Mouse (Mus musculus) gastrocnemius, adult 18-20 months (tissue): ENCODE data around the gene Tsc22d1. TPM values are rescaled to one million over a fixed set of nuclear protein-coding genes. Genes with fewer than 3 reads are reported as not detected.

ENCODE experiments used
- DNase-seq: peaks from one replicate; pipeline ENCODE4 v3.0.0; 2021; ENCODE audit warnings: low spot score
- total RNA-seq, 2 experiments: library from RNA; stranded (reverse); gene quantifications; 2 replicates each; pipeline ENCODE4 v1.2.3; 2021

Gene Tsc22d1
- total RNA-seq, 2 experiments from 2014 or later, result 110 to 142 TPM

DNA sequence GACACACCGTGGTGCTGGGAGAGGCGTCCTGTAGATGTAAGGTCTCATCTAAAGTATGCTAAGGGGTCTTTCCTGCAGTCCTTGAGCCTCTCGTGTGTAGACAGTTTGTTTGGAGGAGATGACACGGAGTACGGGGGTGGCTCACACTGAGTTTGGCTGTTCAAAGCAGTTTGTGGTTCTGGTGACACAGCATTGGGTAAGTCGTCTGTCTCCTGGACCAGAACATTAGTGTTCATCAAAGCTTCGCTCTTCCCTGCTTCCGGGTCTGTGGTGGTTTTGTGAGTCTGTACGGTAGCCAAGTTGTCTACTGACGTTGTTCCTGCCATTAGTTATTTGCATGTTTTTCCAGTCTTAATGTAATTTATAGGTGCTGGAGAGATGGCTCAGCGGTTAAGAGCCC lies 65.7 kb downstream of the Tsc22d1 start:
- no peak for DNase-seq

DNA sequence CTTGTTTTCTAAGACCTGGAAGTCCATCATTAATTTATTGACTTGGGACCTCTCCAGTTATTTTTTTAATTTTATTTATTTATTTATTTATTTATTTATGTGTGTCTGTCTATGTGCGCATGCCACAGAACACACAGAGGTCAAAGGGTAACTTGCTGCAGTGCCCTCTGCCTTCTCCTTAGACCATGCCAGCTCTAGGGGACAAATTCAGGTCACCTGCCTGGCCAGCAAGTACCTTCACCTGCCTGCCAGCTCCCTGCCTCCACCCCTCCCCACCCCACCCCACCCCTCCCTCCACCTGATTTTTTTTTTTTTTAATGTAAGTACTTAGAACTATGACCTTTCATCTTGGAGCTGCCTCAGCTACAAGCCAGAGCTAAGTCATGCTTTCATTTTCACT lies 68.9 kb downstream of the Tsc22d1 start:
- no peak for DNase-seq

DNA sequence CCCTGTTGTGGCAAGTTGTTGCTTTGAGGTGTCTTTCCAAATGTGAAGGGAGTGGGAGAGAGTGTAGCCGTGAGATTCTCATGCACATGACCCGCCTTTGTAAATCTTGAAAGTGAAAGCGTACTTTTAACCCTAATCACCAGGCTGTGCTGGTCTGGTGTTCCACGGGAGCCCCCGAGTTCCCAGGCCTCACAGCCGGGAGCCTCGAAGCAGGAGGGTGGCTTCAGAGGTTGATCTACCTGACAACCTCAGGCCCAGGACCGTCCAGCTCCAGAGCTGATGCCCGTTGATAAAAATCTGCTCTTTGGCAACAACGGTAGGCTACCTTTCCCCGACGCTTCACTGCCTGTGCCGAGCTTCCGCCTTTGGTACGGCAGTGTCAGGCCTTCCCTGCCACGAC lies 72.8 kb downstream of the Tsc22d1 start:
- no peak for DNase-seq

DNA sequence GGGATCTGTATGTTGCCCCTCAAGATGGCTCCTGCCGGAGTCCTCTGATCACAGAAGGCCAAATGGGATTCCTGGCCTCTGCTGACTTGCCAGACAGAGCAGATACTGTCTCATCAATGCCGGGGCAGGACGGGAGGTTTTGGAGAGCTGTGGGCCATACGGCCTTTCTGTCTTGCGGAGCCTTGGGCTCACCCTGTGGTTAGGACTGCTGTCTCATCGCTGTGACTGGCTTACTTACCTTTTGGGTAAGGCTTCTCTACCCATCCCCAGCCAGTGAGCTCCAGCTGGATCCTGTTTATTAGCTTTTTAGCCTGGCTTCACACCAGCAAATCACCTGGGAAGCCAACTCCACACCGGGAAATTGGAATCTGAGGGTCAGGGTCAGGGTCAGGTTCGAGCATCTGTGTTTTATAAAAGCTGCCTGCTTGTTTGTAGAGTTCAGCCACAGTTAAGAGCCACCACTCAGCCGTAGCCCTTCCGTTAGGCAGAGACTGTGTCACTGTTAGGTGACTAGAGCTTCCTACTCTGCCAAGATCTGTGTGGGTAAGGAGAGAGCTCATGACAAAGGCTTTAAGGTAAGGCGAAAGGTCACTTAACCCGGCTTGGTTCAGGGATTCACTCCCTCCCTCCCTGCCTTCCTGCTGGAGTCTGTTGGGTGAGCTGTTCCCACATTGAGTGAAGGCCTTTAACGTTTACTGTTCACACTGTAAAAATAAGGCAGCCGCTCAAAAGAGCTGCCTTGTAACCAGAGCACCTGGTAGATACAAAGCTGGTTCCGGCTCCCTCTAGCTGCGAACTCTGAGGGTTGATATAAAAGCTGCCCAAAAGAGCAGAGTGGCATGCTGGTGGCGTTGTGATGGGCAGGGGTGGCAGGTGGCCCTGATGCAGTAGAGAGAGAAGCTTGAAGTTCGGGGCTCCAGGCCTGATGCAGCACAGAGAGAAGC lies 73.6 kb downstream of the Tsc22d1 start:
- no peak for DNase-seq

DNA sequence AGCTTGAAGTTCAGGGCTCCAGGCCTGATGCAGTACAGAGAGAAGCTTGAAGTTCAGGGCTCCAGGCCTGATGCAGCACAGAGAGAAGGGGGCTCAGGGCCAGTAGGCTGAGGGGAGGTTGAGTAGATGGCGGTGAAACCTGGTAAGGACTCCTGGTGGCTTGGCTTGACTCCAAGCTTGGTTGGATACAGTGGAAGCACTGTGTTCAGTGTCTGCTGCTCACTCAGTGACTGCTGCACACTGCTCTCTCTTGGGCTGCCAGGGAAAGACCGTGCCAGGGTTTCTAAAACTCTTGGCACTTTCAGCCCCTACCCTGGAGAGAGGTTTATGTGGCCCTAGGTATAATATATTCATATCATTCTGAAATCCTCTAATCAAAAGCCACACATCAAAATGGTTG lies 74.4 kb downstream of the Tsc22d1 start:
- no peak for DNase-seq

DNA sequence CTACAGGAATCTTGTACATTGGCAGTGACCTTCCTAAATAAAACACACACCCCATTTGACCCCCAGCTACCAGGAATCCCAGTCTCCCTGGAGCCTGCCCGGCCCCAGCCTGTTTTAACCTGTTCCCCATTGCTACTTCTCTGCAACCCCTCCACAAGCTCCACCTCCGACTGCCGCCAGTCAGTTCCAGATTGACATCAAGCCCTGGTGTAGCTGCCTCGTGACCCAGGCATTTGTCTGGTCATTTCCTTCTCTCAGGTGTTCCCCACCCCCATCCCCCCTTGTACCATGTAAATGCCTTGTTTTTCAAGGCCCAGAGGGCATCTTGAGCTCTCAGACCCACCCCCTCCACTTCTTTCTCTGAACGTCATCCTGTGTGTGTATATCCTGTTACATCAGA lies 80.3 kb downstream of the Tsc22d1 start:
- DNase-seq, result no peak

DNA sequence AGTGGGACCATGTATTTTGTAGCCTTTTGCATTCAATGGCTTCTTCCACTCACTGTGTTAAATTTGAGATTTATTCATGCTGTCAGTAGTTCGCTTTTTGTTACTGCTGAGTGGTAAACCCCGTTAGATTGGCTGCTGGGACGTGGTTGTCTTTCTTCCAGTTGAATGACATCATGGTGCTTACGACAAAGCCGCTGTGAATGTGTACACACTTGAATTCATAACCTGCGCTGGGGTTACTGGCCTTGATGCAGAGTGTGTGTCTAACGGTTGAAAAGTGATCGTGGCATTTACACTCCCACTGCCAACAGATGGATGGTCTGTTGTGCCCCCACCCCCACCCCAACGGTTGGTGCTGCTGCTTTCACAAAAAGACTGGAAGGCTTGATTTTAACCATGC lies 82.4 kb downstream of the Tsc22d1 start:
- DNase-seq, result no peak

DNA sequence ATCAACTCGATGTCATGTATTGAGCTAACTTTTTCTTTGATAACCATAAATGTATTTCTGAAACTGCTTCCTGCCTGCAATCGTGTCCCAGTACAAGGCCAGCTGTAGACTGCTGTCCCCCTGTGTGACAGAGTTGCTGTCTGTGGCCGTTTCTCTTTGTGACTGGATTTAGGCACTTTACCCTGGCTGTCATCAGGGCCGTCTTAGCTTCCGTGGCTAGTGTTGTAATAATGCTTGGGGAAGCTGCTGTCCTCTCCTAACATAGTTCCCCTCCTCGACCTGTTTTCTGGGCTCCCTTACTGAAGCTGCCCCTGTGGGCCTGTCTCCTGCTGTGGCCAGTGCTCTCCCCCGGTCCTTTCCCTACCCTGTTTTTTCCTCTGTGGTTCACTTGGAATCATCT lies 83.4 kb downstream of the Tsc22d1 start:
- no peak for DNase-seq

DNA sequence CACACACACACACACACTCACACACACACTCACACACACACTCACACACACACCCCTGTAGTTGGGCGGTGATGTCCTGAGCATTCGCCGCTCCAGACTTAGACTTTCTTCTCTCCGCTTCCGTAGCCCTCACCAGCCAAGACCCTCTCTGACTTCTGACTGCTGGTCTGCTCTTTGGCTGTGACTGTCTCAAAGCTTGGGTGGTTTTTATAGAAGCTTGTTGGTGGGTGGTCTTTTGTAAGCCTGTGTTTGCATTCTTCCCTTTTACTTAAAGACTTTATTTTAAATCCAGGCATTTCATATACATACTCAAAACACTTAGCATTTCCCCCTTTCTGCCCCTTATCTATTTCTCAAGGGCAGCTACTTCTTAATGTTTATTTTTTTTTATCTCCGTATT lies 84.7 kb downstream of the Tsc22d1 start:
- DNase-seq, result no peak

DNA sequence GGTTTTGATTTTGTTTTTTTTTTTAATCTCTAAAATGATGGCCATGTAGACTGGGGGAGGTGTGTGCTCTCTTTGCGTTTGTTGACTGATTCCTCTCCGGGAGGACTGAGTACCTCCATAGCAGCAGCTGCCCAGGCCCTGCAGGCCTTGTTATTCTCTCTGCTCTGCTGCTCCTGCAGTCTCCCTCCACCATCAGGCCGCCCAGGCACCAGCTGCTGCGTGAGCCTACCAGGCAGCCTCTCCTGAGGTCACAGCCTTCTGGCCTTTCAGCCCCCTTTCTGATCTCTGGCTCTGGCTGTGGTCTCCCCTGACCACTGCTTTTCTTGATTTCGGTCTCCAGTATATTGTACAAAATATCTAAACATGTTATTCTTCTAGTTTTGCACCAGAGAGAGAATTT lies 85.3 kb downstream of the Tsc22d1 start:
- no peak for DNase-seq

DNA sequence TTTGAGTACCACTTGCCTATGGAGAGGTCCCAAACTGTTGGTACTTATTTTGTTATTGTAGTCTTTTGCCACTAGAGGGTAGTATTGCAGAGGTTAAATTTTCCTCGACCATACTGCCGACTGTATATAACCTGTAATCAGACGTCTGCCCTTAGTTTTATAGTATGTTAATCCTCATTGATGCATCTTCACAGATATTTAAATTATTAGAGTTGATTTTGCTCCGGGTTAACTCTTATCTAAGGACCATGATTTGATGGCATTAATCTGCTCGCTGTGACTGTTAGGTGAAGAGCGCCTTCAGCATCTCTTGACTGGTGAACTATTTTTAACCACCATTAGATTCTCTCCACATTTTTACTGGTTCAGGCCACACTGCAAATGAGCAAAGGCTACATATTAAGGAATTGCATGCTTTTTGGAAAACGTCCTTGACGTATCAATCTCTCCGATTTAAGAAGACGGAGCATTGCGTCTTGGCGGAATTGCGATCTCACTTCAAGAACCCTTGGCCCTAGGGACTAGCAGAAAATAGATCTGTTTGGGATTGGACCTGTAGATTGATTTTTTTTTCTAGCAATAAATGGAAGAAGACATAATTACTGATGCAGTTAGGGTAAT lies 88.6 kb downstream of the Tsc22d1 start:
- no peak for DNase-seq

DNA sequence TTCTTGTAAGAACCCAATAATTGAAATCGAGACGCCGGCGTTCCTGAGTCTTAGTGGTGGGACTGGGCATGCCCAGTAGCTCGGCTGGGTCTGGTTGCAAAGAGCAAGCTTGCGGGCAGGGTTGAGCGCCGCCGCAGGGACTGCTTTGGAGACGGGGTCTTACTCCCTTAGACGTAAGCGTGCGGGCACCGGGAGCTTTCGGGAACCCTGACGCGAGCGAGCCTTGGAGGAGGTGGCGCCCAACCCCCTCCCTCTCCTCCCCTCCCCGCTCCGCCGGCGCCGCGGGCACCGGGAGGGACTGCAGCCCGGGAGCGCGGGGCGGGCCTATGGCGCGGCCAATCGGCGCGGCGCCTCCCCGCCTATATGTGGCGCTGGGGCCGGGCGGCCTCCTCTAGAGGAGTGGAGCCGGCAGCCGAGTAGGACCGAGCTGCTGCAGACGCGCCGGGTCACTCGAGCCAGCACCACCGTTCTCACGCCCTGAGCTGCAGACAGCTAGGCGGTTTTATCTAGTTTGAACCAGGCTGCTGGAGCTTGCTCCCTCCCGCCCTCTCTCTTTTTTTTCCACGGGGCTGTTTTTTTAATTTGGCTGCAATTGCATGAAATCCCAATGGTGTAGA lies 89.5 kb downstream of the Tsc22d1 start:
- DNase-seq, result peak; percentile 89

DNA sequence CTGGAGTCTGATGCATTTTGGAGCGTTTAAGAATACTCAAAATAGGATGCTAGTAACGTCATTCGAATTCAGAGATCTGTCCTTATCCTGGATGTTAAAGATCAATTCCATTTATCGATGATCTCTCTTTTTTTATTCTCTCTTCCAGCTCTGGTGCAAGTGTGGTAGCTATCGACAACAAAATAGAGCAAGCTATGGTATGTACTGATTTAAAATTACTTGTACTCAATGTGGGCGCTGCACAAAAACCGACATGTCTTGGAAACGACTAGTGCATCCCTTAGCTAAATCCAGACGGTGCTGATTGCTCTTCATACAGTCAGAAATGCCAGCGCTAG lies 90.3 kb downstream of the Tsc22d1 start:
- DNase-seq, result no peak

DNA sequence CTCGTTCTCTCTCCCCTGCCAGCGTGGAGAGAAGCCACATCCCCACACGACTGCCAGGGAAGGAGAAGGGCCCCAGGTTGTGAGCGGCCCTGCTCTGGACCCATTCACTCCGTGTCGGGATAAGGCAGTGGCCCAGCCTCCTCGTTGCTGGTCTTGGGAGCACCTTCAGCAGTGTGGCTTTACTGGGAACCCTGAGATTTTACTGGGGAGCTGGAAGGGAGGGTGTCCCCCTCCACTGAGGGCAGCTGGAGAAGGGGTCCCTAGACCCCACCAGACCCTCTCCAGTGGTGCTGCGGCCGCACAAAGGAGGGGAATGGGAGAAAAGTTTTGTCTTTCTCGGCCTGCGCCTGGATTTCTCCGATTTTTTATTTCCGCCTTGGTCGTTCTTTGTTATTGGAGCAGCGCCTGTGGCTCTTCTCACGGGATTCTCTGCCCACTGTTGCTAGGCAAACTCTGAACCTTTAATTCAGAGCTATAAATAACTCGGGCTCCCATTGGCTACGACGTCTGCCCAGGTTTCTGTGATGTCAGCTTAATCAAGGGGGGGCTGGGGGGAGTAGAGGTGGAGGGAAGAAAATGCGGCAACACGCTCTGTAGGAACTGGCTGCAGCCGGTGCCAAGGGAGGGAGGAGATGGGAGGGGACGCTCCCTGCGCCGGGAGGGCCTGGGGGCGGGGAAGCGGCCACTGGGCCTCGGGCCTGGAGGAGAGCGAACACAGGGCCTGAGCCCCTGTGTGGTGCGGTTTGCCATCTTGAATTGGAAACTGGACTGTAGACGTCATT lies 90.9 kb downstream of the Tsc22d1 start:
- peak; percentile 68 for DNase-seq

DNA sequence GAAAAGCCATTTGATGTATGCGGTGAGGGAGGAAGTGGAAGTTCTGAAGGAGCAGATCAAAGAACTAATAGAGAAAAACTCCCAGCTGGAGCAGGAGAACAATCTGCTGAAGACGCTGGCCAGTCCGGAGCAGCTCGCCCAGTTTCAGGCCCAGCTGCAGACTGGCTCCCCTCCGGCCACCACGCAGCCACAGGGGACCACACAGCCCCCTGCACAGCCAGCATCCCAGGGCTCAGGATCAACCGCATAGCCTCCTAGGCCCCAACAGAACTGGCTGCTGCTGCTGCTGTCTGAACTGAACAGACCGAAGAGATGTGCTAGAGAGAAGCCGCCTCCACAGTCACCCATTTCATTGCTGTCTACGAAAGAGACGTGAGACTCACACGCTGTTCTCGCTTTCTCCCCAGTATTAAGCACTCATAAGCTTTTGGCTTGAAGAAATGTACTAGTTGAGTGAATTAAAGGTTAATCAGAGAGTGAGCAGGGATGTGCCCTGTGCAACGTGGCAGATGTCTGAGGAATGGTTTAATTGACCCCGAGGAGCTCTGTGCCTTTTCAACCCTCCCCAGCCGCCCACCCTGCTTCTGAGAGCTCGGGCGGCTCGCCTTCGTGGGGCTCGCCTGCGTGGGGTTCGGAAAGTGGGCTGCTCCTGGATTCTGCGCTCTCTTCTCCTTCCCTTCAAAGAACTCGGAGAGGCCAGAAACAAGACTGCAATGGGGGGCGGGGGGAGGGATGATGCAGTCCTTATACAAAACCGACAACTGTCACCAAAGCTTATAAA lies 91.9 kb downstream of the Tsc22d1 start:
- no peak for DNase-seq

DNA sequence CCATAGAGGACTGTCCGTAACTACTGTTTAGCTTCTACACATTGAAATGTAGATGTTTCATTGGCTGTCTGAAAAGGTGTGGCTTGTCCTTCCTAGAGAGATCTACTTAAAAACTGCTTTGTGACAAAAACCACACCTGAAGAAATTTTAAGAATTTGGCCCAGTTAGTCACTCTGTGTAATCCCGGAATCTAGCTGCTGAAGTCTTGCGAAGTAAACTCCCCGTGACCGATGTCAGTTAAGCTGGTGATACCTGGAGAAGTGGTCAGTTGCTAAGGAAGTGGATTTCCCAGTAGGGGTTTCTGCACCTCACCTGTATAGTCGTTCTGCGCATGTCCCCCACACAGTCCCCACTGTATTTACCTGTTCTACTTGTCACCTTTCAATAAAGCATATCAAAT lies 92.6 kb downstream of the Tsc22d1 start:
- no peak for DNase-seq

DNA sequence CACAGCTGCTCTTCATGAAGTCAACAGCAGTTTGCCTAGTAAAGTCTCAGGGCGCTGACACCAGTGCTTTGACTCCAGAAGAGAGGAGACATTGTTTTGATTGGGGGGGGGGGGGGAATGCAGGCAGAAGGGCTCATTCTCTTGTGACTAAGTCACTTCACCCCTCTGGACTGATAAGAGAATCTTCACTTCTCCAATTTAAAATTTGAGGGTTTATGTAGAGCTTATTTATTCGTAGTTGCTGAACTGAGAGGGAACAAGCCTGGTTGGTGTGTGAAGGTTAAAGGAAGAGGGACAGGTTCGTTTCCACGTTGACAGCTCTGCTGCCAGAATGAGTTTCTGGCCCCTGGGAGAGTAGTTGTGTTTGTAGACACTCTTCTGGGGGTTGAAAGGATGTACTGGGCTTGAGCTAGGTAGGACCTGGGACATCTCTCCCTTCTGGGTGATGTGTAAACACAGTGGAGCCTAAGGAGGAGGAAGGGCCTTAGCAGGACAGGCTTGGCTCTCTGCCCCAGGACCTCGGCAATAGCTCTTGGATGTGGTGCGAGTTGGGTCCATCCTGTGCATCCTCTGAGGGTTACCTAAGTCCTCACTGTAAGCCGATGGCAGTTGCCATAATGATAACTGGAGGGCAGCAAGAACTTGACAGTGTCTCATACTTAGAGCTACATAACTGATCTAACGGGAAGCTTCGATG lies 93.2 kb downstream of the Tsc22d1 start:
- no peak for DNase-seq

DNA sequence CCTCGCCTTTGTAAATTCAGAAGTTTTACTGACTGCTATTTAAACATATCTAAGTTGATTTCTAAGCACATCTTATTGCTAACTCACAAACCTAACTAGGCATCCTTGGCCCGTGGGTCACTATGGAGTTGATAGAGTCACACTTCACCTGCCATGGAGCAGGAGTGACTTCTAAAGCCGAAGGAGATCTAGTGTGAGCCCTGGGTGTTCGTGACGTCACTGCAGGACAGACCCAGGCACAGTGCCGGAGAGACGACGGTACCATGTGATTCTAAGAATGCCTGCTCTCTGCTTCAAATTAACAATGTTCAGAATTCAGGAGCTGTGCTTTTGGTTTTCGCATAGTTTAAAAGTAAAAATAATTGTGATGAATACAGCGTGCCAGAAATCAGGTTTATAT lies 93.9 kb downstream of the Tsc22d1 start:
- DNase-seq, result no peak

DNA sequence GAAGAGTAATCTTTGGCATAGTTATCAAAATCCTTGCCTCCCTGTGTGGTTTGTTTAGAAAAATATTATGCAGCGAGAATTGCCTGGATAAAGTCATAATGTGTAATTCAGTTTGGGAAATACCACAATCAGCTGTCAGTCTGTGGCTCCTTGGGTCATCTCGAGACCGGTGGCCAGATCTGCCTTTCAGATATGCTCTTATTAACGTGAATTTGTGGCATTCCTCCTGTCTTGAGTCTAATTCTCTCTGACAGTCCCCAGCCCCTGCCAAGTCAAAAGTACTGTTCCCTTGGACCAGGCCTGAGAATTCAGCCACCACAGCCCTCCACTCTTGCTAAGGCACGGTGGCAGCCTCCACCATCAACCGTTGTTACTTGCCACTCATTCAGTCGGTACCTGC lies 97.2 kb downstream of the Tsc22d1 start:
- DNase-seq, result no peak

DNA sequence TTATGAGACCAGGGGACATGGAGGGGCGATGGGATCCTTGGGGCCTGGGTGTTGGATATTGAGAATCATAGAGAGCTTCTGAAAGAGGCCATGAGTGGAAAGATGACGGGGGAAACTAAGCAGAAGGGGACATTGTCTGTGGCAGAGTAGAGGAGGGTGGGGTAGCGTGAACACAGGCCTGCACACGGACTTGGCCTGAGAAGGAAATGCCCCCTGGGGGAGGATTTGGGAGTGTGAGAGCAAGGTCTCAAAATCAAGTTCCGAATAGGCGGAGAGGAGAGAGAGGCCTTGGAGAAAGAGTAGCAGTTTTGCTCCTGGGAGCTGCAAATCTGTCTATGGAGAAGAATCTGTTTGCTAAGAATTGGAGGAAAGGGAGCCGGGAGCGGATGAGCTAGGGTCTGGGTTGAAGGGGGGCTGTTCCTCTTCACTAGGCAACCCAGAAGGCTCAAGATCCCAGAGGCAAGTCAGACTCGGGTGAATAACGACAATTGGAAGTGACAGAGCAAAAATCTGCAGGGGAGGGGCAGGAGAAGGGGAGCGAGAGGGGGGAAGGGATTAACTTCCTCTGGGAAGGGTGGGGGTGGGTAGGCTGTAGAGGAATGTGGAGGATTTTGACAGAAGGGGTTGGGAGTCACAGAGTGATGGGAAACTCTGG lies 98.8 kb downstream of the Tsc22d1 start:
- no peak for DNase-seq
